Mouse (Mus musculus): ENCODE measurements around the gene Edrf1.
A peak's percentile ranks its signal among the peaks of the same experiment; 100 is the strongest.

Gene Edrf1

GRCm38 (mm10) chr7:133637361-133638305 lies at the start of gene Edrf1:
Gene Edrf1 (plus strand): TSS chr7:133637543.
- peak; percentile 98 for DNase-seq (ENCODE audit: low read depth)

GRCm38 (mm10) chr7:133591750-133592149 lies 45.6 kb upstream of the Edrf1 start:
- DNase-seq (ENCODE audit: low read depth), result no peak

- DNase-seq (ENCODE audit: low read depth), result no peak
Observed at GRCm38 (mm10) chr7:133600558-133600957, 36.8 kb upstream of the Edrf1 start.

GRCm38 (mm10) chr7:133602058-133602457 lies 35.3 kb upstream of the Edrf1 start, which contains the start of gene Tex36:
Gene Tex36 (minus strand): TSS chr7:133602158.
- DNase-seq (ENCODE audit: low read depth), result no peak

GRCm38 (mm10) chr7:133603156-133603555 lies 34.2 kb upstream of the Edrf1 start:
- no peak for DNase-seq (ENCODE audit: low read depth)

GRCm38 (mm10) chr7:133604427-133605081 lies 32.8 kb upstream of the Edrf1 start:
- DNase-seq (ENCODE audit: low read depth), result no peak

- DNase-seq (ENCODE audit: low read depth), result no peak
Observed at GRCm38 (mm10) chr7:133607331-133607730, 30.0 kb upstream of the Edrf1 start.

- no peak for DNase-seq (ENCODE audit: low read depth)
Observed at GRCm38 (mm10) chr7:133607883-133608575, 29.3 kb upstream of the Edrf1 start.

GRCm38 (mm10) chr7:133608631-133609340 lies 28.6 kb upstream of the Edrf1 start:
- no peak for DNase-seq (ENCODE audit: low read depth)

- no peak for DNase-seq (ENCODE audit: low read depth)
Observed at GRCm38 (mm10) chr7:133609585-133609984, 27.8 kb upstream of the Edrf1 start.

GRCm38 (mm10) chr7:133612981-133613380 lies 24.4 kb upstream of the Edrf1 start:
- DNase-seq (ENCODE audit: low read depth), result no peak

- DNase-seq (ENCODE audit: low read depth), result peak; percentile 60
Observed at GRCm38 (mm10) chr7:133620721-133621120, 16.6 kb upstream of the Edrf1 start.

- no peak for DNase-seq (ENCODE audit: low read depth)
Observed at GRCm38 (mm10) chr7:133623226-133623625, 14.1 kb upstream of the Edrf1 start.

GRCm38 (mm10) chr7:133627184-133627936 lies 10.0 kb upstream of the Edrf1 start:
- no peak for DNase-seq (ENCODE audit: low read depth)

GRCm38 (mm10) chr7:133630821-133631220 lies 6.5 kb upstream of the Edrf1 start:
- DNase-seq (ENCODE audit: low read depth), result peak; percentile 17

GRCm38 (mm10) chr7:133632476-133632875 lies 4.9 kb upstream of the Edrf1 start:
- peak; percentile 67 for DNase-seq (ENCODE audit: low read depth)

GRCm38 (mm10) chr7:133634932-133635650 lies 2.3 kb upstream of the Edrf1 start:
- peak; percentile 62 for DNase-seq (ENCODE audit: low read depth)

- peak; percentile 90 for DNase-seq (ENCODE audit: low read depth)
Observed at GRCm38 (mm10) chr7:133636738-133637352, 498 bp upstream of the Edrf1 start.

- DNase-seq (ENCODE audit: low read depth), result peak; percentile 66
Observed at GRCm38 (mm10) chr7:133638306-133638705, 963 bp downstream of the Edrf1 start.

GRCm38 (mm10) chr7:133638821-133639220 lies 1.5 kb downstream of the Edrf1 start:
- DNase-seq (ENCODE audit: low read depth), result no peak
